Mouse (Mus musculus) ovary, adult 18-20 months (tissue): Measurements from ENCODE around the gene Clptm1.
"Not testable (repeated sequence)": the region's sequence is repeated elsewhere in the genome, so short reads cannot be mapped to it uniquely, and the experiment has no call there.

Source experiments
- DNase-seq: peaks from one replicate; pipeline ENCODE4 v3.0.0; 2022; ENCODE audit warnings: low spot score, mixed read lengths

The Clptm1 gene

DNA sequence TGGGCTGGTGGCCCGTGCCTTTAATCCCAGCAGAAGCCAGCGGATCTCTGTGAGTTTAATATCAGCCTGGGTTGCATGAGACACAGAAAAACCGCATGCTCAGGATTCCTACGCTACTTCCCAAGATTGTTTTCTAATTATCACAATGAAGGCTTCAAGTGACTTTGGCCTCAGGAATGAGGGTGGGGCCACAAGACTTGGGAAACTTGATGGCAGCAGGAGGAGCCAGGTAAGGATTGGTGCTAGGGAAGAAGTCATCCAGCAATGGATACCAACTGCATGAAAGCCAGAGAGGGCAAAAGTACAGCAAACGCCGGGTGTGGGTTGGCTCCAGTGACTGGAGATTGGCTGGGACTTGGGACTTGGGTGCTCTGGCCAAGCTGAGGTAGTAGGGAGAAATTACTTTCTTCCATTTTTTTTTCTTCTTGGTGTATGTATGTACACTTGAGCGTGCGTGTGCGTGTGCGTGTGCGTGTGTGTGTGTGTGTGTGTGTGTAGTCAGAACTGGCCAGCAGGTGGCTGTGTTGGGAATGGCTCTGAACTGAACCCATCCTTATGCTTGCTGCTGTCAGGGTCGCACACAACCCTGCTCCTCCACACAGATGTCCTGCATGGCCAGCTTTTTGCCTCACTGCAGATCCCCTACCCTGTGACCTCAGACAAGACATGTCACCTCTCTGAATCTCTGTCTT is 55.0 kb downstream of the Clptm1 start:
- DNase-seq, result no peak

DNA sequence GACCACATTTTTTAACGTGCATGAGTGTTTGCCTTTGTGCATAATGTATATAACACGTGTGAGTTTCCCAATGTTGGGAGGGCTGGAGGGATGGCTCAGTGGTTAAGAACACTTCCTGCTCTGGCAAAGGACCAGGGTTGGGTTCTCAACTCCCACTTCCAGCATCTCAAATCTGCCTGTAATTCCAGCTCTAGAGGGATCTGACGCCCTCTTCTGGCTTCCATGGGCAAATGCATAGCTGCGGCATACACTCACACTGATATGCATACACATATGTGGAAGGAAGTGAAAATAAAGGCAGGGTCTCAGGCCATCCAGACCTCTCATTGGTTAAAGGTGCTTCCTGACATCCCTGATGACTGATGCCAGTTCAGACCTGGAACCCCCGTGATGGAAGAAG is 57.5 kb downstream of the Clptm1 start:
- DNase-seq, result no peak

DNA sequence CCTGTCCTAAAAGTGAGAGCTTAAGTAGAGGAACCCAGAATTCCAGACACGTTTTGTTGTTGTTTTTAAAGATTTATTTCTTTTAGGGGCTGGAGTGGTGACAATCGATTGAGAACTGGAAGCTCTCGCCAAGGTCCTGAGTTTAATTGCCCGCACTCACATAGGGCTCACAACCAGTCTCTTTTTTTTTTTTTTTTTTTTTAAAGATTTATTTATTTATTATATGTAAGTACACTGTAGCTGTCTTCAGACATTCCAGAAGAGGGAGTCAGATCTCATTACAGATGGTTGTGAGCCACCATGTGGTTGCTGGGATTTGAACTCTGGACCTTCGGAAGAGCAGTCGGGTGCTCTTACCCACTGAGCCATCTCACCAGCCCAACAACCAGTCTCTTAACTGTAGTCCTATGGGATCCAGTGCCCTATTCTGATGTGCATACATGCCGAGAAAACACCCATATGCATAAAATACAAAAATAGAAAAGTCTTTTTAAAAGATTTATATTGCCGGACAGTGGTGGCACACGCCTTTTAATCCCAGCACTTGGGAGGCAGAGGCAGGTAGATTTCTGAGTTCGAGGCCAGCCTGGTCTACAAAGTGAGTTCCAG is 60.1 kb downstream of the Clptm1 start:
- not testable (repeated sequence) for DNase-seq

DNA sequence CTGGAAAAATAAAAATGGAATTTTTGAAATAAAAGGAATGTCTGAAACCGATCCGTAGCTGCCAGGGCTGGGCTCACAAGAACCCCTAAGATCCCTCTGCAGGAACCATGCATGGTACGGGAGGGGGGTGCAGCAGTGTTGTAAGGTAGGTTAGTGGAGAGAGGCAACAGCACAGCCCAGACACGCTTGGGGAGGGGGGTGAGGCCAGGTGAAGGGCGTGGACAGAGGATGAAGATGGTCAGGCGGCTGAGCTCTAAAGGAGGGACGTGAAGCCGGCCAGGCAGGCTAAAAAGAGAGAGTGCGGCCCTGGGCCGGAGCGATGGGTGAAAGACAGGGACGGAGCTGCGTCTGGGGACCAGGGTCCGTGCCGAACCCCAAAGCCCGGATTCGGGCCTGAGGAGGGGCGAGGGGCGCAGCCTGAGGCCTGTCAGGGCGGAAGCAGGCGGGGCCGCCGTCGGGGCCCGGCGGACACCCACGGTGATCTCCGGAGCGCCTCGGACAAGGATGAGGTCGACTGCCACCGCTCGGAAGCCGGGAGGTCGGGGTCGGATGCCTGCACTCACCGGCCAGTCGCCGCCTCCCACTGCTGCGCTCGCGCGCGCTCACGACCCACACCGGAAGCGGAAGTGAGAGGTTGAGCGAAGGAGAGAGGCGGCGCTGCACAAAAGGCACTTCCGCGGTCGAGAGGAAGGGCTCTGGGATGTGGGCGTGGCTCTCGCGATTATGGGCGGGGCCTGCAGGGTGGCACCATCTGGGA is 60.8 kb downstream of the Clptm1 start, which contains the start of gene Clasrp:
Gene Clasrp (minus strand): TSS at position 638 of the 757 bp plus-strand sequence.
- peak; percentile 93 for DNase-seq

DNA sequence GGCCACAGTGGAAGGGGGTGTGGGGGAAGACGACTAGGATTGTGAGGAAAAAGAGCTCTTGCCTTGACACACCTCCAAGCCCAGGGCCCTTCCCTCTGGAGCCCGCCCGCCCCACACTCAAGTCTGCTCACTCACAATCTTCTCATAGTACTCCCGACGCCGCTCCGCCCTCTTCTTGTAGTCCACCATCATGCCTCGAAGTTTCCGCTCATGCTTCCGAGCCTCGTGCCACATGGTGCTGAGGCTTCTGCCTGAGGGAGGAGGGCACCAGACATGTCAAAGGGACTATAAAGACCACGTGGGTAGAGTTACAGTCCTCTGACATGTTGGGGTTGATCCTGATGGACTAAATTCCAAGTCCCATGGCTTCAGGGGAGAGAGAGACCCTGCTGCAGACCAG is 61.8 kb downstream of the Clptm1 start:
- DNase-seq, result no peak

DNA sequence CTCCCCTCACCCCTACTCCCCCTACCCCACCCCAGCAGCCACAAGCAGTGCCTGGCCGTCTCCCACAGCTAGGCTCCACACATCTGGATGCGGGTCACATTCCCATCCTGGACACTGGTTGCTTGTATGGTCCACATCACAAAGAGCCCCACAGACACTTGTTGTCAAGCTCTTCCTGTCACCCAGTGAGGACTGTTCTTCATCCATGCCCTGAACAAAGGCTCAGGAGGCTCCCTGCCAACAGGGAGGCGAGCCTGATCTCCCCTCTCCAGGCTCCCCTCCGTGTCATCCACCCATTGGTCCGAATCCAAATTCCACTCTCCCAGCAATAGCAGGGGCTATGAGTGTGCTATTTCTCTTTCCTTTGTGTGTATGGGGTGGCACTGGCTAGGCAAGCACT is 64.3 kb downstream of the Clptm1 start:
- DNase-seq, result no peak

DNA sequence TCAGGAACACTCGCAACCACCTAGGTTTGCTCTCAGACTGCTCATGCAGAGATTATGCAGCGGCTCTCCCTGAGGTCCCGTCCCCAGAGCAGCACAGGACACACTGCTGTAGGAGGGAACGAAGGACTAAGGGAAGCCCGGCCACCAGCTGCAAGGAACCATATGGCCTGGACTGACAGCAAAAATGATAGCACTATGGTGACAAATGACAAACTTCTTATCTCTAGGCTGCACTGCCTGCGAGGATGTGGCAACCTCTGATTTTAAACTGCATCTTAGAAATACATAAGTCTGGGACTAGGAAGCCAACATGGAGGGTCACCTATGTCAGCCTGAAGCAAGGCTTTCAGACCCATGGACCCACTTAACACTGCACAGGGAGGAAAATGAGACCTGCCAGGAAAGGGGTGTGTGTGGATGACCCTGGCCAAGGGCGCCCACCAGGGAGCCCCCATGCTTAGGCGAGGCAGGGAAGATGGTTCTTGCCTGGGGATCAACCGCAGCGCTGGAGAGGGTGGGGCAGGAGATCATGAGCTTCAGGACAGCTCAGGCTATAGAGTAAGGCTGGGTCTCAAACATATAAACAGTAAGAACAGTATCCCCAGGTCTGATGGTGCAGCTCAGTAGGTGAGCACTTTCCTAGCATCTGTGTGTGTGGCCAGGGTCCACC is 71.6 kb downstream of the Clptm1 start:
- no peak for DNase-seq

DNA sequence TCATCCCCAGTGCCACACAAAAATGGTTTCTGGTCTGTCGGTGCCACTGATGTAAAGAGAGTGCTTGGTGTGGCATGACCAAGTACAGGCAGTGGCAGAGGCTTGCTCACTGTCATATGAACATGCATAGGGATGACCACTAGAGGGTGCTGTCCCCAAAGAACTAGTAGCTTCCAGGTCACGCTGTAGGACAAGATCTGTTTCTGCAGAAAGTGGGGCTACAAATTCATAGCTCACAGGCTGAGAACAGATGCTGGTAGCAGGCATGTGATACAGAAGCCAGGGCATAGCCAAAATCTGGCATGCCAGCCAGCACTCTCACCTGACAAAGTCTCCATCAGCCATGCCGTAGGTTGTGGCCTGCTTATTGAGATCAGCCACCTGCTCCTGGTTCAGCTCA is 74.9 kb downstream of the Clptm1 start:
- peak; percentile 47 for DNase-seq

DNA sequence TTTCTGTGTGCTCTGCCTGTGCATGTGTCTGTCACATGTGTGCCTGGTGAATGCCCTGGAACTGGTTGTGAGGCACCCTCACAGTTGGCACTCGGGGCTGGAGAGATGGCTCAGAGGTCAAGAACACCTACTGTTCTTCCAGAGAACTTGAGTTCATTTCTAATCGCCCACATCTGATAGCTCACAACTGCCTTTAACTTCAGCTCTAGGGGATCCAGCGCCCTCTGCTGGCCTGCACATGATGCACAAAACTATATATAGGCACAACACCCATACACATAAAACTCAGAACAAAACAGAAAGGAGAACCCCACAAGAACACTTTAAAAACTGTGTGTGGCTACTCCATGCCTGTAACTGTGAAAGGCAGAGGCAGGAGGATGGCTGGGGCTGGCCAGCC is 75.6 kb downstream of the Clptm1 start:
- DNase-seq, result no peak

DNA sequence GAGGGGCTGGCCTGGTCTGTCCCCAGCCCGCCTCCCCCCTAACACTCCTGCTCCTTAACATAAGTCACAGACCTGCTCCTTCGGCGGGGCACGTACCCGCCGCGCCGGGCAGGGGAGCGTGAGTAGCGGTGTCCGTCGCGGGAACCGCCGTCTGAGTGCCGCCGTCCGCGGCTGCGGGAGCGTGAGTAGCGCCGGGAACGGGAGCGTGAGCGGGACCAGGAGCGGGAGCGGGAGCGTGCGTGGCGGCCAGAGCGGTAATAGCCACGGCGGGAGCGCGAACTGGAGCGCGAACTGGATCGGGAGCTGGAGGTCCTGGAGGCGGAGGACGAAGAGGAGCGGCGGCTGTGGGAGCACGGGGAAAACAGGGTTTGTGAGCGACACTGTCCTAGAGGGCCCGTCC is 78.6 kb downstream of the Clptm1 start:
- DNase-seq, result no peak
